Mouse (Mus musculus) granulocyte monocyte progenitor cell, adult 5-6 weeks (primary cell): ENCODE data around the gene Zdhhc23. TPM values are rescaled to one million over a fixed set of nuclear protein-coding genes. Genes with fewer than 3 reads are reported as not detected.

Experiments
- ATAC-seq: replicated peaks from 2 replicates; pipeline ENCODE4 v1.8.0; 2016; ENCODE audit warnings: mild to moderate bottlenecking, moderate TSS enrichment, inconsistent platforms; ENCODE audit not compliant: poor library complexity, severe bottlenecking
- total RNA-seq, 2 experiments: library from RNA; stranded (forward) in 1 of 2; stranded (reverse) in 1 of 2; fragments of 200-712, 200-1000 nt in 1 of 2; fragments of >200 nt in 1 of 2; fragmentation: Nextera tagmentation in 1 of 2; gene quantifications; 2 replicates each; pipeline ENCODE4 v1.2.3; 2014 to 2017

Gene Zdhhc23
- total RNA-seq, 2 experiments from 2014 or later = 0.52 to 1.4 TPM

GRCm38 (mm10) chr16:43922024-43922423 is 57.6 kb downstream of the Zdhhc23 start:
- ATAC-seq = no peak

- no peak for ATAC-seq
Measured at GRCm38 (mm10) chr16:43918867-43919266, 60.7 kb downstream of the Zdhhc23 start.

Other genes with a start within 250 kb of the Zdhhc23 start
- not detected in 2 replicates for gene Drd3, start 225.8 kb downstream of the Zdhhc23 start, total RNA-seq (2014; fragmentation: Nextera tagmentation)
- gene Drd3, start 225.8 kb downstream of the Zdhhc23 start, total RNA-seq (2017) = not detected in 2 replicates
- 5.5 and 12.8 TPM in 2 replicates for gene Ccdc191, start 90.0 kb downstream of the Zdhhc23 start, total RNA-seq (2014; fragmentation: Nextera tagmentation)
- 17.7 and 18.2 TPM in 2 replicates for gene Ccdc191, start 90.0 kb downstream of the Zdhhc23 start, total RNA-seq (2017)
- 18.0 and 27.8 TPM in 2 replicates for gene Qtrt2, start 53.0 kb downstream of the Zdhhc23 start, total RNA-seq (2014; fragmentation: Nextera tagmentation)
- 27.3 and 58.6 TPM in 2 replicates for gene Qtrt2, start 53.0 kb downstream of the Zdhhc23 start, total RNA-seq (2017)
- 1.3 and 2.6 TPM in 2 replicates for gene Gramd1c, start 83.6 kb upstream of the Zdhhc23 start, total RNA-seq (2014; fragmentation: Nextera tagmentation)
- gene Gramd1c, start 83.6 kb upstream of the Zdhhc23 start, total RNA-seq (2017) = 1.2 and 2.1 TPM in 2 replicates
- 34.9 and 41.3 TPM in 2 replicates for gene Atp6v1a, start 159.9 kb upstream of the Zdhhc23 start, total RNA-seq (2014; fragmentation: Nextera tagmentation)
- gene Atp6v1a, start 159.9 kb upstream of the Zdhhc23 start, total RNA-seq (2017) = 66.0 and 90.2 TPM in 2 replicates
- 91.4 and 104 TPM in 2 replicates for gene Naa50, start 160.0 kb upstream of the Zdhhc23 start, total RNA-seq (2014; fragmentation: Nextera tagmentation)
- gene Naa50, start 160.0 kb upstream of the Zdhhc23 start, total RNA-seq (2017) = 121 and 139 TPM in 2 replicates
- 19.0 and 21.3 TPM in 2 replicates for gene Usf3, start 193.5 kb upstream of the Zdhhc23 start, total RNA-seq (2014; fragmentation: Nextera tagmentation)
- 9.1 and 10.2 TPM in 2 replicates for gene Usf3, start 193.5 kb upstream of the Zdhhc23 start, total RNA-seq (2017)